Mouse (Mus musculus): ENCODE results near the gene Cd164l2.

The Cd164l2 gene

DNA sequence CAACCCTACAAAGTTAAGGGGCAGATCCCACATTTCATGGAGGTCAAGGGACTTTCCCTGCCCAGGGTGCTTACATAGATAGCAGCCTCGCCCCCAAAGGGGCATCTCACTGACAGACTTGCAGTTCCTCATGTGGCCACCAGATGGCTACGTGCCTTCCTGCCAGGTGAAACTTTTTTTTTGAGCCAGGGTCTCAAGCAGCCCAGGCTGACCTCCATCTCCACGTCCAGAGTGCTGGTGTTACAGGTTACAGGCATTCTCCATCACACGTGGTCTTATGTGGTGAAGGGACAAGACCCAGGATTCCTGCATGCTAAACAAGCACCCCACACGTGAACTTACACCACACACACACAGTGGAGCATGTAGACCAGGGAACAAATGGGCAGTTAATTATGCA is 5.7 kb downstream of the Cd164l2 start:
- in situ Hi-C loops (cut with MboI, MseI) = loop anchor here in 1 of 2 experiments (10.0 kb wide), 1 partner anchor 87 kb away; no protein-coding TSS in a partner anchor

DNA sequence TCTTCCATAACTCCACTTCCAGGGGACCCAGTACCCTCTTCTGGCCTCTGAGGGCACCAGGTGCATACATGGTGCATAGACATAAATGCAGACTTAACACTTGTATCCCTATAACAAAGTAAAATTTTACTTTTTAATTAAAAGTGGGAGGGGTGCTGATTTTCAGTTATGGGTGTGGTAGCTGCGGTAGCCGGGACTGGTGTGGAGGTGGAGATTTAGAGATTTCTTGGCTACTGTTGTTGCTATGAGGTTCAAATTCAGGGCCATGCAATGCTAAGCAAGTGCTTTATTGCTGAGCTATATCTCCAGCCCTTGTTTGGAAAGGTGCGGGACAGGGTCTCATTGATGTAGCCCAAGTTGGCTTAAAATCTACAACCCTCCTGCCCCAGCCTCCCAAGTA is 6.8 kb downstream of the Cd164l2 start:
- in situ Hi-C loops (cut with MboI, MseI) = loop anchor here in 1 of 2 experiments (10.0 kb wide), 1 partner anchor 86 kb away; no protein-coding TSS in a partner anchor

GRCm38 (mm10) chr4:133220656-133221055 is 8.7 kb downstream of the Cd164l2 start:
- in situ Hi-C loops (cut with MboI, MseI) = no loop called here

DNA sequence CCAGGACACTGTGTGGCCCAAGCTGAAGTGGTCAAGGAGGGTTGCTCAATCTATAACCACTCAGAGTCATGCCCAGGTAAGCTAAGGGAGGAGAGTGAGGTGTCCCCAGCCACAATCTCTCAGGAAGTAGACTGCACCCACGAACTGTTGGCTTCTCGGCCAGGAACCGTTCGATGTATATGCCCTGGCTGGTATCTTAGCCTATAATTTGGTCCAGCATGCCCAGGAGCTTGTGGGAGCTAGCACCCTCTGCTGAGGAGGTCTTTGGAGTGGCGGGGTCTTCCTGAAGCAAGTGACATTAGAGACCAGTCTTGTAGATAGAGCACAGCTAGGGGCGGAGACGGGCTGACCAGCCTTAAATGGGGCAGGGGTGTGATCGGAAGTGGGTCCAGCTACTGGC is 9.8 kb downstream of the Cd164l2 start:
- in situ Hi-C loops (cut with MboI, MseI) = no loop called here

DNA sequence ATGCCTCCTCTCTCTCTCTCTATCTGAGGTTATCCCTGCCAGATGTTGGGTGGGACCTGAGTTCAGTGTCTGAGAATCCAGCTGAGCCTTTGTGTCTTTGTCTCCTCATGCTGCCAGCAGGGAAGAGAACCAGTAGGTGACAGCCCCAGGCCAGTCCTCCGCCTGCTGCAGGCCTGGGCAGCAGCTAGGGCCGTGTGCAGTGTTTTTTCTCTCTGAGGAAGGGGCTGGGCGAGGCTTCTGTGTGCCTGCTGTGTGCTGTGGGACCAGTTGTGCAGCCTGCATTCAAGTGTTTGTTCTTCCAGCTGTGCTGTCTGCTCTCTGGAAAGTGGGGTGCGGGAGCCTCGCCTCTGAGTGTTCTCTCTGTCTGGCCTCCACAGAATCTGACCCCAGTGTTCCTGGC is 11.9 kb downstream of the Cd164l2 start:
- in situ Hi-C loops (cut with MboI, MseI) = no loop called here

GRCm38 (mm10) chr4:133226073-133226472 is 14.1 kb downstream of the Cd164l2 start:
- in situ Hi-C loops (cut with MboI, MseI) = no loop called here

GRCm38 (mm10) chr4:133227636-133228035 is 15.7 kb downstream of the Cd164l2 start:
- in situ Hi-C loops (cut with MboI, MseI) = no loop called here

DNA sequence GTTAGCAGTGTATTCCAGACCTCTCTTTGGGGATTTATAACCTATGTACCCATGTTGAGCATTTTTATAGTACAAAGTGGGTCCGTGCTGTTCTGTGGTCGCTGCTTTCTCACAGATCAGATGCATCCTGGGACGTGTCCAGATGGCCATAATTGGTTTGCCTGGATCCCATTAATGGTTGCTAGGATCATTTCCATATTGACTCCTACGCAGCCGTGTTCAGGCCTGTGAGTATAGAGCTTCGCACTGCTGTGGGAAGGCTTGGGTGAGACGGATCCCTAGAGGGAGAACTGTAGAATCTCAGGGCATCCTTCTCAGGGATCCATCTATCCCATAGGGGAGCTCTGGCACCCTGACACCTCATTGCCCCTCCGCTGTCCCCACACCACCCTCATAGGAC is 17.7 kb downstream of the Cd164l2 start:
- in situ Hi-C loops (cut with MboI, MseI) = no loop called here

DNA sequence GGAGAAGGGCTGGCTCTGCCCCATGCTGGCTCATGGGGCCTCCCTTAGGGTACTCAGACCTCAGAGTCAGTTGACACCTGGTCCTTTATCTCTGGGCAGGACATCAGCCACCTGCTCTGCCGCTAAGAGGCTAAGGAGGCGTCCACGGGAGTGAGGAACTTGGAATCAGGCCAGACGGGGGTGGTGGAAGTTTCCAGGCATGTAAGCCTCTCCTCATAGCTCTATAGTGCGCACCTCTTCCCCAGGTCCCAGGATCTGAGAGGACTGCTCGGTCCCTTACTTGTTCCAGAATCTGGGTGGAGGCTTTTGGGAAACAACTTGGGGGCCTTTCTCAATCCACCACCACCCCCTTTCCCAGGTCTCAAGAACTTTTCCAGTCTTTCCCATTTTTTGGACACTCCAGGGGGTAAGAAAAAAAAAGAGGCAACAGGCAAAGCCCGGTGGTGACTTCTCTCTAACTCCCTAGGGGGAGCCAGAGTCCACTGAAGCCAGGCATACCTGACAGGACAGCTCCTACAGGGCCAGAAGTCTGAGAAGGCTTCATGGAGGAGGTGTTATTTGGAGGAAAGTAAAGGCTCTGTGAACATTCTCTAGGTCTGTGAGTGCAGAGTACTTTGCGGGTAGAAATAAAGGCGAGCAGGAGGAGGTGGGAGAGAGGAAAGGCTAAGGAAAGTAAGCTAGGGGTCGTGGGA is 21.5 kb downstream of the Cd164l2 start:
- in situ Hi-C loops (cut with MboI, MseI) = no loop called here

DNA sequence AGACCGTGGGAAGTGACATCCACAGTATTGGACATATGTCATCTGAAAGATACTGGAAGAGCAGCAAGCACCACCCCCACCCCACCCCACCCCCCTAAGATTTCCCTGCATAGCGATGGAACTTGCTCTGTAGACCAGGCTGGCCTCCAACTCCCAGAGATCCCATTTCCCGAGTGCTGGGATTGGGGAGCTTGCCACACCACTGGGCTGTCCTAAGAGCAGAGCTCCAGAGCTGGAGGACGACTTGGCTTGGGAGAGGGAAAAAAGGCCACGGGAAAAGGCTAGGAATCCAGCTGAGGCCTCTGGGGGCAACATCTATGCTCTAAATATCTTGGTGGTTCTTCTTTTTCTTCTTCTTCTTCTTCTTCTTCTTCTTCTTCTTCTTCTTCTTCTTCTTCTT is 22.8 kb downstream of the Cd164l2 start:
- in situ Hi-C loops (cut with MboI, MseI) = no loop called here

DNA sequence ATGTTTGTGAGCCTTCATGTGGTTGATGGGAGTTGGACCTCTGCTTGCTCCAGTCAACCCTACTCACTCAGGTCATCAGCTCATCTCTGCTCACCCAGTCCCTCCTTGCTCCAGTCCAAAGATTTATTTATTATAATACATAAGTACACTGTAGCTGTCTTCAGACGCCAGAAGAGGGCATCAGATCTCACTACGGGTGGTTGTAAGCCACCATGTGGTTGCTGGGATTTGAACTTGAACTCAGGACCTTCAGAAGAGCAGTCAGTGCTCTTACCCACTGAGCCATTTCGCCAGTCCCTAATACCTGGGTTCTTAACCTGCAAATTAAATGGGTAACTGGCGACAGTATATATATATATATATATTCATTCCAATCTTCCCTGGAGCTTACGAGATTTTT is 23.5 kb downstream of the Cd164l2 start:
- in situ Hi-C loops (cut with MboI, MseI) = no loop called here

GRCm38 (mm10) chr4:133237911-133238310 is 26.0 kb downstream of the Cd164l2 start:
- in situ Hi-C loops (cut with MboI, MseI) = no loop called here

- in situ Hi-C loops (cut with MboI, MseI) = no loop called here
These were observed 28.6 kb downstream of the Cd164l2 start, which contains the start of gene Map3k6 for GRCm38 (mm10) chr4:133240490-133240921. Map3k6 (plus strand) TSS chr4:133240818.

- in situ Hi-C loops (cut with MboI, MseI) = no loop called here
These were observed 29.3 kb downstream of the Cd164l2 start for GRCm38 (mm10) chr4:133240934-133241908.

GRCm38 (mm10) chr4:133241910-133242309 is 30.0 kb downstream of the Cd164l2 start:
- in situ Hi-C loops (cut with MboI, MseI) = no loop called here

- in situ Hi-C loops (cut with MboI, MseI) = no loop called here
These were observed 30.8 kb downstream of the Cd164l2 start for GRCm38 (mm10) chr4:133242710-133243109.

DNA sequence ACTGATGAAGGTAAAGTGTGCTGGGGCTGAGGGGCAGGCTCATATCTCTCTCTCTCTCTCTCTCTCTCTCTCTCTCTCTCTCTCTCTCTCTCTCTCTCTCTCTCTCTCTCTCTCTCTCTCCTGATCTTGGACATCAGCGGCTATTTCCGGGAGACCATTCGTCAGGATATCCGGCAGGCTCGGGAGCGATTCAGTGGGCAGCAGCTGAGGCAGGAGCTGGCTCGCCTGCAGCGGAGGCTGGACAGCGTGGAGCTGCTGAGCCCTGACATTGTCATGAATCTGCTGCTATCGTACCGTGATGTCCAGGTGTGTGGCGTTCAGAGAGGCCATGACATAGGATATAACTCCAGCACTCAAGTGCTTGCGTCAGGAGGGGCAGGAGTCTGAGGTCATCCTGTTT is 31.6 kb downstream of the Cd164l2 start:
- in situ Hi-C loops (cut with MboI, MseI) = no loop called here

DNA sequence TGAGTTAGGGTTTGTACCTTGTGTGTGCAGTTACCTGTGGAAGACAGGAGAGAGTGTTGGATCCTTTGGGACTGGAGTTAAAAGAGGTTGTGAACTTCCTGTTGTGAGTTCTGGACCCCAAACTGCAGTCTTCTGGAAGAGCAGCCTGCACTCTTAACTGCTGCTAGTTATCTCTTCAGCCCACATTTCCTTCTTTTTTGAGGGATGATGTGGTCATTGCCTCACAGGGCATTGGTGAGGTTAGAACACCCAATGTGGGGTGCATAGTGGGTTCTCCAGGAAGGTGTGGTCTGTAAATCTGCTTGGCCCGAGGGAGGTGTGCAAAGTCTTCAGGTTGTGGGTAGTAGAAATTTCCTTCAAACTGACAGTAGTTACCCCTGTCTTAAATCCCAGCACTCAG is 32.4 kb downstream of the Cd164l2 start:
- in situ Hi-C loops (cut with MboI, MseI) = no loop called here

GRCm38 (mm10) chr4:133247072-133247471 is 35.1 kb downstream of the Cd164l2 start:
- in situ Hi-C loops (cut with MboI, MseI) = no loop called here

DNA sequence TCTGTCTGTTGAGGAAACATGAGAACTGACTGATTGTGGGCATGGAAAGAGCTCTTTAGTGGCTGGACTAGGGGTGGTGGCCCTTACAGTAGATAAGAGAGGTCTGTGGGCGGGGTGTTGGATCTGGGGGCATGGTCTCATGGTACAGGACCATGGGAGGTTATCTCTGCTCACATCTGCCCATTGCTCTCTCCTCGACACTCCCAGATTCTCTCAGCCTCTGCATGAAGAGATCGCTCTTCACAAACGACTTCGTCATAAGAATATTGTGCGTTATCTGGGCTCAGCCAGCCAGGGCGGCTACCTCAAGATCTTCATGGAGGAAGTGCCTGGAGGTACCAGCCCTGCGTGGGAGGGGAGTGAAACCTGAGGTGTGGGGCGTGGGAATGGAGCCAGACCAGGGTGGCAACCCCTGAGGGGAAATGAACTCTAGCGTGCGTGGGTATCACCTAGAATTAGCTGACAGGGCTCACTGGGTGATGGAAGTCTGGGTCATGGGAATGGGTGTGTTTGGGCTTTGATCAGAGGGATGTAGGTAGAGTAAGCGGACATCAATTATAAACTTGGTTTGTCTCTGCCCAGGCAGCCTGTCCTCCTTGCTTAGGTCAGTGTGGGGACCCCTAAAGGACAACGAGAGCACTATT is 36.0 kb downstream of the Cd164l2 start:
- in situ Hi-C loops (cut with MboI, MseI) = no loop called here

- in situ Hi-C loops (cut with MboI, MseI) = no loop called here
These were observed 38.7 kb downstream of the Cd164l2 start for GRCm38 (mm10) chr4:133250609-133251008.

DNA sequence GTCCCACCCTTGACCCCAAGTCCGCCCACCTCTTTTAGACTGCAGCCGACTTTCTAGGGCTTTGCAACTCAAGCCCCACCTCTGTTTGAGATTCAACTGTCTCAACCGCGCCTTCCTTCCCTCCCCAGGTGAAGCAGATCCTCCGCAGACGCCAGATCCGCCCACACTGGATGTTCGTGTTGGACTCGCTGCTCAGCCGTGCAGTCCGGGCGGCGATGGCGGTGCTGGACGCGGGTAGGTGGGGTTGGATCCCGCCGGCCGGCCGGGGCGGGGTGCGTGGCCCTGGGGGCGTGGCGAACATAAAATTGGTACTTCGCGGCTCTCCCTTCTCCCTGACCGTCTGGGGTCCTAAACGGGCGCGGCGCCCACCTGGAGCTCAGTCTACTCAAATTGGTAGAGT is 39.3 kb downstream of the Cd164l2 start:
- in situ Hi-C loops (cut with MboI, MseI) = no loop called here
